Mouse (Mus musculus) lung, postnatal 14 days (tissue): ENCODE results near the gene Chrne.
"Not testable (repeated sequence)": the region's sequence is repeated elsewhere in the genome, so short reads cannot be mapped to it uniquely, and the experiment has no call there.

ENCODE experiments used
- DNase-seq: peaks from one replicate; pipeline ENCODE4 v3.0.0; 2021

The Chrne gene

DNA sequence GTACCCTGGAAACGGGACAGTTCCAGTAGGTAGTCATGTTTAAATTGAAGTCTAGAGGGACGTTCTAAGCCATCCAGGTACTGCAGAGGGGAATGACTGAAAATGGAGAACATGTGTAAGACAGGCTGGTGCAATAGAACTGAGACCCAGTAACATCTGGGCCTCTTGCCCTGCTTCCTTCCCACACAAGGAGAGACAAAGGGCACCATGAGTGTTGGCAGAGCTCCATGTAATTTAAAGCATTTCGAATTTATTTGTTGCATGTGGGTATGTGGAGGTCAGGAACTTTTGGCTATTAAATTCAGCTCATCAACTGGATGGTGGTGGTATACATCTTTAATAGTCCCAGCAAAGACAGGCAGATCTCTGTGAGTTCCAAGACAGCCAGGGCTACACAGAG lies 36.8 kb downstream of the Chrne start:
- no peak for DNase-seq

DNA sequence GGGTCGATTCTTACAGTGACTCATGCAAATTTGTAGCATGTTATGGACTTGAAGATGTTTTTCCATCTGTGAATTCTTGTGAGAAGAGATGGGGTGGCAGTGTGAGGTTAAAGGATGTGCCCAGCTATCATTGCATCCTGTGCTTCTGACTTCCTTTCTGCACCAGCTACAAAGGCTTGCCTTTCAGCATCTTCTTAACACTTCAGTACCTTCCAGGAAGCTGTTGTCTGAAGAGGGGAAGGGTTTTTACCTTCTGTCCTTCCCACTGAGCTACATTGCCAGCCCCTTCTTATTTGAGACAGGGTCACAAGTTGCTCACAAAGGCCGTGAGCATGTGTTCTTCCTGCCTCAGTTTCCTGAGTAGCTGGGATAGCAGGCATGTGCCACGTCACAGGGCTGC lies 38.1 kb downstream of the Chrne start:
- DNase-seq, result no peak

DNA sequence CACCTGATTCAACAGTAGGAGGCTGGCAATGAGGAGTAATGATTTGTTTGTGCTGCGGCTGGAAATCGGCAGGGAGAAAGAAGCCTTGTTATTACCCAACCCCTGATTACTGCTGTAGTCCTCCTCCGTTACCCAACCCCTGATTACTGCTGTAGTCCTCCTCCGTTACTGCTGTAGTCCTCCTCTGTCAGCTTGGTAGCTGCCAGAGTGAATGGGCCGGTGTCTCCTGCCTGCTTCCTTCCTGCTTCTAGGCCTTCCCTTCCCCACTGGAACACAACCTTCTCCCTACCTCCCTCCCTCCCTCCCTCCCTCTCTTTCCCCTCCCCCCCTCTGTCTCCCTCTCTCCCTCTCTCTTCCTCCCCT lies 38.7 kb downstream of the Chrne start:
- DNase-seq, result no peak

DNA sequence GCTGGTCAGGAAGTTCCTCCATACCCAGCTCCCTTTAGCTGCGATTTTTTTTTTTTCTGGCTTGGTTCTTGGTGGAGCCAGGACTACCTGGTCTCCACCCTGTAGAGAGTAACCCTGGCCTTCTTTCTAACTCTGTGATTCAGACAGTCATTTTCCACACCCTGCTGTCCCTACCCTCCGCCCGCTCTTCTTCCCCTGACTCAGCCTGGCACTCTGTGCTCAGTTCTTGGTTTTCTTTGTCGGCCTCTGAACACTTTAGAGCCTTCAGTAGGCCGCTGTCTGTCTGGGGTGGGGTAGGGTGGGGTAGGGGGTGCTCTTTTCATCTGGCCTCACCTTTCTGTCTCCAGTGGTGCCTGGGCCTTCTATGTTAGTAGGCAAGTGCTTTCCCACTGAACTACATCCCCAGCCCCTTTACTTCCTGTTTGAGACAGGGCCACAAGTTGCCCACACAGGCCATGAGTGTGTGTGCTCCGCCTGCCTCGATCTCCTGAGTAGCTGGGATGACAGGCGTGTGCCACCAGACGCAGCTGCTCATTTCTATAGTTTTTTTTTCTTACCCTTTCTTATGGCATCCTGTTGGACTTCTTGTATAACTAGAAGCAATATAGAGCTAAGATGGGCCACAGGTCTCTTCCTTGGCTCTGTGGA lies 39.2 kb downstream of the Chrne start:
- DNase-seq, result no peak

DNA sequence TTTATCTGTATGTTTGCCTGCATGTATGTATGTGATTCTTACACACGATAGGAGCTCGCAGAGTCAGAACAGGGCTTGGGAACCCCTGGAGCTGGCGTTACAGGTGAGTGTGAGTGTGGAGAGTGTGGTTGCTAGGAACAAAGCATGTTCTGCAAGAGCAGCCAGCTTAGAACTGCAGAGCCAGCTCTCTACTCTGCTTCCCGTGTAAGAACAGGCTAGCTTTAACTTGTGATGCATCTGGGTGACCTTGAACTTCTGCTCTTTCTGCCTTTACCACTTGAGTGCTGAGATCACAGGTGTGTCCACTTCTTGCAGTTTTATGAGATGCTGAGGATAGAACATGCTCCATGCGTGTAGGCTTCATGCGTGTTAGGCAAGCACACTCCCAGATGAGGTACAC lies 40.1 kb downstream of the Chrne start:
- no peak for DNase-seq

DNA sequence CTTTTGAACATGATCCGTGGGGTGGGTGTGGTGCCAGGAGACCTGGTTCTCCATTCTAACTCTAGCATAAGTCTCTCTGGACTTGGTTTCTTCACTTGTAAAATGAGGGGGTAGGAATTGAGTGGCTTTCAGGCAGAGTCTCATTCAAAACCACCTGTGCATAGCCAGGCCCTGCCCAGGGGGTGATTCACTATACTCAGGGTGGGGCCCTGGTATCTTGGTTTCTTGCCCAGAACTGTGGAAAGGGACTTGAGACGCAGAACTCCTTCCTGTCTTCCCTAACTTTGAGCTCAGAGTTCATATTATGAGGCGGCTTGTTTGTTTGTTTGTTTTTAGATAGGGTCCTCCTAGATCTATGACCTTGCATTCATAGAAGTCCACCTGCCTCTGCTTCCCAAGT lies 41.8 kb downstream of the Chrne start:
- DNase-seq, result no peak

DNA sequence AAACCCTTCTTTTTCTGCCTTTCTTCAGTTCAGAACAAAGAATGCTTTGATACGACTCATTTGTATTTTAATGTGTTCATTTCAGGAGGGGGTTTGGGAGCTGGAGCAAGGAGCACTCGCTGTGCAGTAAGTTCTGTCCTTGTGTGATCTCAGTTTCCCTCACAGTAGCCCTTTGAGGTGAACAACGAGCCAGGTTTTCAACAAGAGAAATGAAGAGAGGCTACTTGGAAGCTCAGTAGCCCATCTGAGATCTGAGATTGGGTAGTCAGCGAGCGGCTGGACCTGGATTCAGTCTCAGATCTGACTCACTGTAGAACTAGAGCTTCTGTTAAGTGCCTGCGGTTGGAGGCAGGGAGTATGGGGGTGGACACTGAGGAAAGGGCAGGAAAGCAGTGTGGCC lies 45.1 kb downstream of the Chrne start:
- no peak for DNase-seq

DNA sequence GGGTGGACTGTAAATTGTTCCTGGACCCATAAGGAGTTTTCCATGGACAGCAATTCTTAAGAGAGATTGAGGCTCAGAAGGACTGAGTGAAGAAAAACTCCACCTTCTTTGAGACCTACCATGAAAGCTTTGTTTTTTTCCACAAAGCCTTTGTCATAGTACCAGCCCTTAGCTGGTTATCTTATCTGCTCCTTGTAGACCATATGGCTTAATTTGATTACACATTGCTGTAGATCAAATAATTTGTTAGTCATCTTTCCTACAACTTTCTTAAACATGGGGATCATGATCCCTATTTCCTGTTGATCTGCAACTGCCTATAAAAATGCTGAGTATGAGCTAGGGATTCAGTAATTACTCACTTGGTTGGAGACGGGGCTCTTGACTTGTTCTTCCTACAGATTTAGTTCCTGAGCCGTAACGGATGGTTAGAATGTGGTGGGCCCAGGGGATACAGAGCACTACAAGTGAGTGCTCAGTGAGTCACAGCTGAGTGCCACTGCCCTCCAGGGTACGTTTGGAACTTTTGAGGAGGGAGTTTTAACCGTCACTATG lies 46.6 kb downstream of the Chrne start:
- no peak for DNase-seq

DNA sequence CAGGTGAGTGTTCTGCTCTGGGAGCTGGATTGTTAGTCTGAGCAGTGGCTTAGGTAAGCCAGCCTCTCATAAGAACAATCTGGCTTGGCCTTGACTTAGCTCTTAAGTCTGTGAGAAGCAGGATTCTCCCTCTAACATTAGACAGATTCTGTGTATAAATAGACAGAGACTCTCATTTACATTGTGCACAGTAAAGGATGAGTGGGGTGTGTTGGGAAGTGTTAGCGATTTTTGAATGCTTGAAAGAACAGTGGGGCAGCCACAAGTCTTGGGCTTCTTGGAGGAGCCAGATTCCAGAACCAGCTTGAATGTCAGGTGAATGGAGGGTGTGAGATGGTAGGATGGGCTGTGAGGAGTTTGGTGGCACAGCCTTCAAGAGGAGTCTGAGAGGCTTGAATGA lies 47.4 kb downstream of the Chrne start:
- no peak for DNase-seq

DNA sequence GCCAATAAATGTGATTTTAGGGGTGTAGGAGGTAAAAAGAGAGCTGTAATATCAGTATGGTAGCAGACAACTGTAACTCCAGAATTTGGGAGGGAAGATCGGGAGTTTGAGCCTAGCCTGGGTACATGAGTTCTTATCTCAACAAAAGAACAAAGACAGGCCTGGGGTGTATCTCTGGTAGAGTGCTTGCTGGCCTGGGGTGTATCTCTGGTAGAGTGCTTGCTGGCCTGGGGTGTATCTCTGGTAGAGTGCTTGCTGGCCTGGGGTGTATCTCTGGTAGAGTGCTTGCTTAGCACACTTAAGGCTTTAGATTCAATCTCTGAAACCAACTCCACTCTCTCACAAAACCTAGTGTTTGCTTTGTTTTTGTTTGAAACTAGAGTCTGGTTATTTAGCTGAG lies 48.4 kb downstream of the Chrne start:
- not testable (repeated sequence) for DNase-seq

DNA sequence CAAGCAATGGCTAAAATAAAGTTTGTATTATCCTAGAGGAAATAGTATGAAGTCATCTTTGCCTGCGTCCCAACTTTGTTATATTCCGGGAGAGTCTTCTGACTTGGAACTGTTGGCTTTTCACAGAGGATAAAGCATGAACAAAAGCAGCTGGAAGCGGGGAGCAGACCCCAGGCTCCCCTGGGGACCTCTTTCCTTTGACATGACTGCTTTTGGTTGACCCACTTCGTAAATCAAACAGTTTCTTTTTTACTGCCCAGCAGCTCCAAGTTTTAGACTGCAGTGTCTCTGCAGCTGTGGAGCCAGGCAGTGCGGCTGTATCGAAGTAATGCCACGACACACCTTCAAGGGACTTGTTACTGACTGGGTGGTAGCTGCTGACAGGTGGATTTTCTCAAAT lies 52.4 kb downstream of the Chrne start:
- no peak for DNase-seq
